Mouse (Mus musculus) testis, adult 2 months (tissue): ENCODE data around the gene Vav2.

ENCODE experiments used
- CTCF ChIP-seq: fragments of 200-500 bp; IDR thresholded peaks from 2 replicates; pipeline ENCODE4 v1.5.1; 2012; ENCODE audit warnings: low read depth, mild to moderate bottlenecking, inconsistent platforms, low read length, moderate library complexity; ENCODE audit not compliant: control insufficient read depth, insufficient read depth, insufficient replicate concordance
- POLR2A ChIP-seq: fragments of 200-500 bp; IDR thresholded peaks from 2 replicates; pipeline ENCODE4 v1.6.1; 2012; ENCODE audit warnings: low read depth, mild to moderate bottlenecking, inconsistent platforms, low read length, moderate library complexity; ENCODE audit not compliant: control insufficient read depth

DNA sequence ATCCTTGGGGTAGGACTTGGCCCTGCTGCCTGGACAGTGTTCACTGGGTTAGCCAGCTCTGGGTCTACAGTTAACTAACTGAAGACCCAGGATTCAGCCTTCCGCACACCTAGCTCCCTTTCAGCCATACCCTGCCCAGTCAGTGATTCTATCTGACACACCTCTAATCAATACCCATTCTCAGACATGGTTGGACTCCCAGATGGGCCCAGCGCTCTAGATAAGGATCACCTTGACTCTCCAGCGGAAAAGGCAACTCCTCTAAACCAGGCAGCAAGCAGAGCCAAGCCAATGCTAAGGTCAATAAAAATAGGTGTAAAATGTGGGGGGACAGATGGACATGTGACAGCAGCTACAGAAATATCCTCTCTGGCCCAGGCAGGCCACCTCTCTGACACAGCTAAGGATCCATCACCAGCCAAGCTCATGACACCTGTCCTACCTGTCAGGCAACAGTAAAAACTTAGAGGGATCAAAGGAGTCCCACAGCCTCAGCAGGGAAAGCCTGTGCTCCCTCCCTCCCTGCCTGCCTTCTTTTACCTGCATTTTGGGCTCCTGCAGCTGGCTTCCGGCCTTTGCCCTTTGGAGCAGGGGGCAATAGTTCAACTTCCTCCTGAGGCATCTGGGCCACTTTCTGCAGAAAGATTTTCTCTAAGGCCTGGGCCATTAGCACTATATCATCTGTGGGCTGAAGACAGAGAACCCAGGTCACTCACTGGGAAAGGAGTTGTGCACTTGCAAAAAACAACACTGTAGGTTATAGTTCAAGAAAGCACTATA lies 35.2 kb upstream of the Vav2 start:
- TF ChIP-seq CTCF, result no peak
- no peak for TF ChIP-seq POLR2A
